Mouse (Mus musculus) MEL (cell line): ENCODE results near the gene Hdac4.

Experiments used
- CTCF ChIP-seq, 3 experiments: IDR thresholded peaks in 2 of 3; conservative IDR thresholded peaks in 1 of 3; 2 replicates each; pipeline ENCODE4 v1.5.1; 2011 to 2012; ENCODE audit warnings: low read length in 3 of 3, low read depth in 2 of 3, mild to moderate bottlenecking in 2 of 3, improper control_type of control experiment in 1 of 3, inconsistent platforms in 1 of 3, mixed read lengths in 1 of 3, moderate library complexity in 1 of 3; ENCODE audit not compliant: control insufficient read depth in 1 of 3, insufficient read depth in 1 of 3, poor library complexity in 1 of 3, severe bottlenecking in 1 of 3
- GATA1 ChIP-seq: IDR thresholded peaks from 2 replicates; pipeline ENCODE4 v1.6.1; 2011; ENCODE audit warnings: low read depth, low read length, improper control_type of control experiment

- no peak for TF ChIP-seq GATA1
- TF ChIP-seq CTCF (IDR thresholded peaks at IDR 0.05 in 2 of 3, conservative IDR thresholded peaks at IDR 0.05 in 1 of 3; ENCODE audit: control insufficient read depth in 1 of 3, insufficient read depth in 1 of 3, low read depth in 2 of 3, low read length in 3 of 3, poor library complexity in 1 of 3, severe bottlenecking in 1 of 3) = no peak
Measured at GRCm38 (mm10) chr1:92127366-92127765, 68.1 kb downstream of the Hdac4 start.
